Mouse (Mus musculus) lung, postnatal 0 days (tissue): ENCODE data around the gene 2300002M23Rik.

Experiments used
- CTCF ChIP-seq: IDR thresholded peaks from 2 replicates; pipeline ENCODE4 v1.5.1; 2016; ENCODE audit warnings: antibody characterized with exemption, mild to moderate bottlenecking
- EP300 ChIP-seq: IDR thresholded peaks from 2 replicates; pipeline ENCODE4 v1.6.1; 2016; ENCODE audit warnings: antibody characterized with exemption, mild to moderate bottlenecking, control low read depth

DNA sequence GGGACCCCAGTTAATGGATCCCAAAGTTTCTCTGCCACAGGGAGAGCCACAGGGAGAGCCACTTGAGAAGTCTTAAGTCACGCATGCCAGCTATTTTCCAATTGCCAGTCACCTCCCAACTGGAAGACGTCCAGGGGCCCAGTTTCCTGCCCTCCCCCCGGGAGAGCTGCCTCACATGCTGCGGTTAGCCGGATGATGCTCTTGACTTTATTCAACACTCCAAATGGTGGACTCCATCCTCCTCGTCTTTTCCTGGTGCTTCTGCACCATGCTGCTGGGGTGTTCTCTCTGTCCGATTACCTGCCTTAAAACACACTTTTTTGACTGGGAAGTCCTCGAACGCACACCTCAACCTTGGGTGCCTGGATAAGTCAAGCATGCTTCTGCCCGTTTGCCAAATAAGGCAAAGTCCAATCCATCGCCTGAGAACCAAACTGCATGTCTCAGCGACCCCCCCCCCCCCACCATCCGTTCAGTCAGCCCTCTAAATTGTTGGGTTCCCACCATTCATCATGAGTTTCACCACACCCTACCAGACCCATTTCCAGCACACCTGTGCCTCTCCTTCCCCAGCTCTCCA is 11.0 kb upstream of the 2300002M23Rik start:
- TF ChIP-seq CTCF (no peak), EP300 (no peak)
